Mouse (Mus musculus) forebrain, embryonic 11.5 days (tissue): ENCODE measurements around the gene Edar. TPM values are rescaled to one million over a fixed set of nuclear protein-coding genes. Genes with fewer than 3 reads are reported as not detected.

Experiments used
- ATAC-seq: fragments of 200-750 bp; cut with Nextera tagmentation; replicated peaks from 2 replicates; pipeline ENCODE4 v1.8.0; 2017; ENCODE audit warnings: moderate TSS enrichment; ENCODE audit not compliant: low FRiP score
- DNase-seq: peaks from one replicate; pipeline ENCODE4 v3.0.0-alpha.2; 2017; ENCODE audit warnings: low spot score
- H3K27ac ChIP-seq: fragments of 300-500 bp; sonication (generic); 2 replicates; pipeline ENCODE4 v1.5.1; 2014; ENCODE audit warnings: low read depth, low read length
- H3K27me3 ChIP-seq: fragments of 300-500 bp; sonication (generic); 2 replicates; pipeline ENCODE4 v1.6.1; 2014; ENCODE audit warnings: mild to moderate bottlenecking, low read length, mixed read lengths; ENCODE audit not compliant: control insufficient read depth, insufficient read depth
- H3K36me3 ChIP-seq: fragments of 300-500 bp; sonication (generic); 2 replicates; pipeline ENCODE4 v1.6.1; 2014; ENCODE audit warnings: mild to moderate bottlenecking, low read length, moderate library complexity, mixed read lengths; ENCODE audit not compliant: control insufficient read depth, insufficient read depth
- H3K4me1 ChIP-seq: fragments of 300-500 bp; sonication (generic); replicated peaks from 2 replicates; pipeline ENCODE4 v1.6.1; 2014; ENCODE audit warnings: low read length, mixed read lengths; ENCODE audit not compliant: control insufficient read depth, insufficient read depth
- H3K4me2 ChIP-seq: fragments of 300-500 bp; sonication (generic); 2 replicates; pipeline ENCODE4 v1.6.1; 2014; ENCODE audit warnings: low read depth, mild to moderate bottlenecking, low read length, moderate library complexity, mixed read lengths; ENCODE audit not compliant: severe bottlenecking
- H3K4me3 ChIP-seq: fragments of 300-500 bp; sonication (generic); 2 replicates; pipeline ENCODE4 v1.5.1; 2014; ENCODE audit warnings: low read depth, low read length
- H3K9ac ChIP-seq: fragments of 300-500 bp; sonication (generic); 2 replicates; pipeline ENCODE4 v1.6.1; 2014; ENCODE audit warnings: low read length
- H3K9me3 ChIP-seq: fragments of 300-500 bp; sonication (generic); 2 replicates; pipeline ENCODE4 v1.6.1; 2016; ENCODE audit warnings: low read length, mixed read lengths; ENCODE audit not compliant: control insufficient read depth
- WGBS: fragments of 180-500 bp; shearing (Covaris S2); extraction: QIAGEN DNeasy Blood & Tissue Kit; methylation state at CpG from one replicate; pipeline ENCODE4 v1.1.7; 2014; 5-methylcytosine and 5-hydroxymethylcytosine counted together
- polyA plus RNA-seq: library from polyadenylated mRNA; unstranded; fragments of >200 nt; fragmentation: Nextera tagmentation; extraction: Ambion mirVana; gene quantifications from 2 replicates; pipeline ENCODE4 v1.2.1, GENCODE M21; 2014

Gene Edar
- polyA plus RNA-seq, 1 experiment from 2014 or later, result 0.75 TPM

DNA sequence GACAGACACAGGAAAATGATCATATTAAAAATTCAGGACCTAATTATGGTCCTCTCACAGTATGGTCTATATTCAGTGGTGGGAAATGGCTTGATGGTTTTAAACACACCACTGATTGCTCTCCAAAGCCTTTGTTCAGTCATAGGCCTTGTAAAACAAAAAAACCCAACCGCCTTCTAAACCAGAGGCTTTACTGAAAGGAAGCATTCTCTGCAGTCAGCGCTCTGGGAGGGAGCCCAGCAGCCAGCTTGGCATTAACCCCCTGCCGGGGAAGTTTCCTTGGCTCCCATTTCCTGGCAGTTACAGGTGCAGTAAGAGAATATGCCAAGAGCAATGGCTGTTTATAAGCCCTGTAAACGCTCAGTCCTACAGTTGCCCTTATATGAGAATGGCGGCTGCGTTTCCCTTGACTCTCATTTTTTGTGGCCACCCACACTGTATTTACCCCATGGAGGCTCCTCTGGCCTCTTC, 74.0 kb downstream of the Edar start:
- WGBS, result 12% methylated on average over 6 of the region's 6 CpGs
- Histone ChIP-seq H3K27me3 (no peaks in the 10 kb centered on the region), H3K36me3 (no peaks in the 10 kb centered on the region), H3K4me2 (no peak overlapping the region), H3K4me1 (peaks cover 7% of the 10 kb centered on the region; the same call in 1 of the 2 replicates), H3K4me3 (no peak overlapping the region), H3K9ac (no peak overlapping the region), H3K27ac (peak overlapping the region; percentile 42; the same call in 1 of the 2 replicates), H3K9me3 (no peaks in the 10 kb centered on the region)
- peak; percentile 61 for ATAC-seq
- DNase-seq, result no peak

DNA sequence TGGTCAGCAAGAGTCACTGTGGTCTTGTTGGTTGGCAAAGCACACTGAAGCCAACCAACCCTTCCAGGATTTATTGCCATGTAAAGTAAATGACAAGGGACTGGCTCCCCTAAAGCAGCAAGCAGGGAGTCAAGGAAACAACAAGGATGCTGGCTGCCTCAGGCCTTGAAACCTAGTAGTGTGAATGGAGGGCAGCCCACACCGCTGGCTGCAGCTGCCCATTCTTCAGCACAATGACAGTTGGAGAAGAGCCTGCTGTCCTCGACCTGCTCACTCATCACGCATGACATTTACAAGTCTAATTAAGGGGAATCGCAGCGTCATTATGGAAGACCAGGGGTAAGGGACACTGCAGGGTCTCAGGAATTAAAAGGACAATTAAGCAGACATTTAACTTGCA, 74.5 kb downstream of the Edar start:
- no peak for DNase-seq
- Histone ChIP-seq H3K27ac (0 out of 2 replicates have a peak overlapping the region, but pooled peaks have one; percentile 27), H3K9ac (no peak overlapping the region), H3K9me3 (no peaks in the 10 kb centered on the region), H3K4me3 (no peak overlapping the region), H3K4me2 (no peak overlapping the region), H3K4me1 (peaks cover 7% of the 10 kb centered on the region; the same call in 1 of the 2 replicates), H3K36me3 (no peaks in the 10 kb centered on the region), H3K27me3 (no peaks in the 10 kb centered on the region)
- ATAC-seq, result peak; percentile 66
- 5% methylated on average over 5 of the region's 5 CpGs for WGBS

DNA sequence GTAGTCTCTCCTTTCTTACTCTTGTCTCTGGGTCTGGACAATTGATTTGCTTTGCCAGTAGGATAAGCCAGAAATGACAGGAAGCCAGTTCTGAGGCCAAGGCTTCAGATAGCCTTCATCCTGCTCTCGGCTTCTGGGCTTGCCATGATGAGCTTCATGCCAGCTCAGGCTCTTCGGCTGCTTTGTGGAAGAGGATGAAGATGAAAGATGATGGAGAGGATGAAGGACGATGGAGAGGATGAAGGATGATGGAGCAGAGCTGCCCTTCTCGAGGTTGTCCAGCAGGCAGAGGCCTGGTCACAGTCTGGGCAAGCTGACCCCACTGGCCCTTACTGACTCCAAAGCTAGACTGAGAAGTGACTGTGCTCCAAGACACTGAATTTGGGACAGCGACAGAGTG, 75.3 kb downstream of the Edar start:
- H3K27ac ChIP-seq, result no peak overlapping the region
- 89% methylated on average over 5 of the region's 5 CpGs for WGBS
- no peak for ATAC-seq

DNA sequence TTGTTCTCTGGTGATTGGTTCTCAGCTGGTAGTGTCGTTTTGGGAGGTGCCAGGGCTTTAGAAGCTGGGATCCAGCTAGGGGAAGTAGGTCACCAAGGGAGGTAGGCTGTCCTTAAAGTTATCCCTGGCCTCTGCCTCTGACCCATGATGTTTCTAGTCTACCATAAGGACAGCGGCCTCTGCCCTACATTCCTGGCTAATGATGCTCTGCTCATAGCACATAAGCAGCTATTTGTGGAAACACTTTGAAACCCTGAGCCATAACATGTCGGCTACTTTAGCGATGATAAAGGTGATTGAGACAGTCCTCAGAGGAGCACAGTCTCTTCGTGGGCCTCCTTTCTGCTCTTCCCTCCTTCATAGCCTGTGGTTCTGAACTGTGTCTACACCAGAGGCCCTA, 79.6 kb downstream of the Edar start:
- no peak for ATAC-seq
- Histone ChIP-seq H3K4me2 (no peak overlapping the region), H3K4me3 (no peak overlapping the region), H3K9ac (no peak overlapping the region), H3K9me3 (no peaks in the 10 kb centered on the region), H3K27me3 (no peaks in the 10 kb centered on the region), H3K4me1 (0 out of 2 replicates have a peak, but pooled peaks cover under 1% of the 10 kb centered on the region), H3K27ac (no peak overlapping the region), H3K36me3 (no peaks in the 10 kb centered on the region)
- 70% methylated on average over 5 of the region's 5 CpGs for WGBS
- no peak for DNase-seq

More for the DNA sequence above, 75.3 kb downstream of the Edar start:
- no peak for DNase-seq
- Histone ChIP-seq H3K27me3 (no peaks in the 10 kb centered on the region), H3K9me3 (no peaks in the 10 kb centered on the region), H3K4me1 (peaks cover 7% of the 10 kb centered on the region; the same call in 1 of the 2 replicates), H3K4me2 (no peak overlapping the region), H3K4me3 (no peak overlapping the region), H3K9ac (no peak overlapping the region), H3K36me3 (no peaks in the 10 kb centered on the region)

- WGBS, result 92% methylated on average over 3 of the region's 3 CpGs
- no peak for ATAC-seq
- no peak for DNase-seq
- H3K36me3 ChIP-seq, result no peaks in the 10 kb centered on the region
- no peaks in the 10 kb centered on the region for H3K9me3 ChIP-seq
- H3K4me3 ChIP-seq, result no peak overlapping the region
- H3K4me1 ChIP-seq, result no peaks in the 10 kb centered on the region
- H3K9ac ChIP-seq, result no peak overlapping the region
- no peak overlapping the region for H3K27ac ChIP-seq
- no peaks in the 10 kb centered on the region for H3K27me3 ChIP-seq
- H3K4me2 ChIP-seq, result no peak overlapping the region
Observed at GRCm38 (mm10) chr10:58595197-58595596, 80.3 kb downstream of the Edar start.

- Histone ChIP-seq H3K4me2 (no peak overlapping the region), H3K36me3 (no peaks in the 10 kb centered on the region), H3K27me3 (no peaks in the 10 kb centered on the region), H3K27ac (no peak overlapping the region), H3K4me3 (no peak overlapping the region), H3K9ac (no peak overlapping the region), H3K9me3 (no peaks in the 10 kb centered on the region), H3K4me1 (no peaks in the 10 kb centered on the region)
- 87% methylated on average over 3 of the region's 3 CpGs for WGBS
- DNase-seq (no peak), ATAC-seq (no peak)
Observed at GRCm38 (mm10) chr10:58594486-58594885, 81.0 kb downstream of the Edar start.

GRCm38 (mm10) chr10:58585427-58586223, 89.8 kb downstream of the Edar start:
- Histone ChIP-seq H3K36me3 (no peaks in the 10 kb centered on the region), H3K9me3 (no peaks in the 10 kb centered on the region), H3K27me3 (no peaks in the 10 kb centered on the region), H3K4me2 (no peak overlapping the region), H3K4me1 (no peaks in the 10 kb centered on the region), H3K4me3 (no peak overlapping the region), H3K27ac (no peak overlapping the region), H3K9ac (no peak overlapping the region)
- WGBS, result 84% methylated on average over 5 of the region's 5 CpGs
- no peak for ATAC-seq
- no peak for DNase-seq

DNA sequence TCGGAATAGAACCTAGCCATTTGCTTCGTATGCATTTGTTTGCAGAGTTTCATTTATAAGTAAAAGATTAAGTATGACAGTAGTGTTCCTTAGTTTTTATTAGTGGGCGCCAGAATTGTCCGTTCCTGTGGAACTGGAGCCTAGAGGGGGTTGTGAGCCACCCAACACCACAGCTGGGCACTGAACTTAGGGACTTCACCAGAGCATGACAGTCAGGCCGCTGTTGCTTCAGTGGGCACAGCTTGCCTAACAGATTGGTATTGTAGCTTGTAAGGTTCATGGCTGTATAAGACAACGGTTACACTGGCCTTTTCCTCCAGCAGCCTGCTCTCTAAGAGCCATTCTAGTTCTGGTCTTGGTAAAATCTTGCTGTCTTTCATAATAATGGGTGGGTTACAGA, 114.9 kb downstream of the Edar start:
- Histone ChIP-seq H3K27me3 (no peaks in the 10 kb centered on the region), H3K36me3 (no peaks in the 10 kb centered on the region), H3K4me2 (no peak overlapping the region), H3K4me3 (no peak overlapping the region), H3K4me1 (no peaks in the 10 kb centered on the region), H3K9ac (no peak overlapping the region), H3K9me3 (no peaks in the 10 kb centered on the region), H3K27ac (no peak overlapping the region)
- DNase-seq, result no peak
- ATAC-seq, result no peak
- 91% methylated on average over 6 of the region's 6 CpGs for WGBS

DNA sequence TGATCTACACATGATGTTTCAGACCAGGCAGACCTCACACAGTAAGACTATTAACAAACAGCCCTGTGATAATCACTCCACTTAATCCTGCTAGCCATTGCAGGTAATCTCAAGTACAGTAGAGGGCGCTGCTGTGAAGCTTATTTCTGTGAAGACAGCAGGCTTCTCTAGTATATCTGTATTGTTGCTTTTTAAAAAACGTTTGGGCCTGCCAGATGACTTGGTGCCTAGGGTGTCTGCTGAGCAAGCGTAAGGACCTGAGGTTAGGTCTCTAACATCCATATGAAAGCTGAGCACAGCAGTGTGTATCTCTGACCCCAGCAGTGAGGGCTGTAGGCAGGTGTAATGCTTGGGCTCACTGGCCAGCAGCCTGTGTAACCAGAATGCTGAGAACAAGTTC, 115.6 kb downstream of the Edar start:
- Histone ChIP-seq H3K9me3 (no peaks in the 10 kb centered on the region), H3K4me1 (no peaks in the 10 kb centered on the region), H3K4me3 (no peak overlapping the region), H3K4me2 (no peak overlapping the region), H3K36me3 (no peaks in the 10 kb centered on the region), H3K9ac (no peak overlapping the region), H3K27me3 (no peaks in the 10 kb centered on the region), H3K27ac (no peak overlapping the region)
- DNase-seq (peak; percentile 64), ATAC-seq (peak; percentile 67; the same call in 1 of the 2 replicates)
- 16% methylated on average over 3 of the region's 3 CpGs for WGBS
